Mouse (Mus musculus) embryonic facial prominence, embryonic 14.5 days (tissue): ENCODE results near the gene Cbfa2t2. TPM values are rescaled to one million over a fixed set of nuclear protein-coding genes. Genes with fewer than 3 reads are reported as not detected.

Experiments used
- ATAC-seq: fragments of 200-750 bp; cut with Nextera tagmentation; 2 replicates; pipeline ENCODE4 v1.8.0; 2017; ENCODE audit warnings: low read depth, moderate number of reproducible peaks, moderate TSS enrichment
- DNase-seq: peaks from one replicate; pipeline ENCODE4 v3.0.0-alpha.2; 2015; ENCODE audit warnings: low spot score
- H3K27ac ChIP-seq: fragments of 300-500 bp; sonication (generic); replicated peaks from 2 replicates; pipeline ENCODE4 v1.5.1; 2014; ENCODE audit warnings: low read depth, mild to moderate bottlenecking, low read length, moderate library complexity
- H3K27me3 ChIP-seq: fragments of 300-500 bp; sonication (generic); replicated peaks from 2 replicates; pipeline ENCODE4 v1.6.1; 2014; ENCODE audit warnings: low read length; ENCODE audit not compliant: control insufficient read depth, insufficient read depth
- H3K36me3 ChIP-seq: fragments of 300-500 bp; sonication (generic); 2 replicates; pipeline ENCODE4 v1.6.1; 2014; ENCODE audit warnings: low read length, mixed read lengths; ENCODE audit not compliant: control insufficient read depth, insufficient read depth
- H3K4me1 ChIP-seq: fragments of 300-500 bp; sonication (generic); 2 replicates; pipeline ENCODE4 v1.6.1; 2014; ENCODE audit warnings: antibody characterized with exemption, low read length; ENCODE audit not compliant: control insufficient read depth, insufficient read depth
- H3K4me2 ChIP-seq: fragments of 300-500 bp; sonication (generic); 2 replicates; pipeline ENCODE4 v1.6.1; 2014; ENCODE audit warnings: low read depth, mild to moderate bottlenecking, low read length, moderate library complexity, mixed read lengths
- H3K4me3 ChIP-seq: fragments of 300-500 bp; sonication (generic); 2 replicates; pipeline ENCODE4 v1.5.1; 2014; ENCODE audit warnings: low read depth, mild to moderate bottlenecking, low read length
- H3K9ac ChIP-seq: fragments of 300-500 bp; sonication (generic); 2 replicates; pipeline ENCODE4 v1.6.1; 2014; ENCODE audit warnings: low read depth, mild to moderate bottlenecking, low read length, moderate library complexity, mixed read lengths
- H3K9me3 ChIP-seq: fragments of 300-500 bp; sonication (generic); 2 replicates; pipeline ENCODE4 v1.6.1; 2016; ENCODE audit warnings: low read length; ENCODE audit not compliant: control insufficient read depth
- WGBS: fragments of 180-500 bp; shearing (Covaris S2); extraction: QIAGEN DNeasy Blood & Tissue Kit; methylation state at CpG from one replicate; pipeline ENCODE4 v1.1.7; 2014; 5-methylcytosine and 5-hydroxymethylcytosine counted together
- polyA plus RNA-seq: library from polyadenylated mRNA; unstranded; fragments of >200 nt; fragmentation: Nextera tagmentation; extraction: Ambion mirVana; gene quantifications from 2 replicates; pipeline ENCODE4 v1.2.1, GENCODE M21; 2014

Gene Cbfa2t2
- polyA plus RNA-seq, 1 experiment from 2014 or later: 31.5 TPM

DNA sequence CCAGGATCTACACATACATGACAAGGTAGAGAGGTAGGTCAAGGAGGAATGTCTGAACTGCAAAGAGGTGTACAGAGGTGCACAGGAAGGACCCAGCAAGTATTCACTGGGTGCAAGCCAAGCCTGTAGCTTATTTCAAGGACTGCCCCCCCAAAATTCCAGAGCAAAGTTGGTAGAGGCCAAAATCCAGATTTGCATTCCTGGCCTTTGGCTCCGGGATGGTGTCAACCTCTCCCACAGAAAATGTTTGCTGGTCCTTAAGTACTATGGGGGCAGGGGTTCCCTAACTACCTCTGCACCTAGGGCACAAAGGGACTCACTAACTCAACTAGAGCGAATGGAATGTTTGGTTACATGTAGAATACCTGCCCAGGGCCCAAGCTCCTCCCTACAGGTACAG, 131.5 kb downstream of the Cbfa2t2 start:
- Histone ChIP-seq H3K27ac (peak overlapping the region; percentile 92), H3K4me2 (peak overlapping the region; percentile 75), H3K9ac (peak overlapping the region; percentile 85), H3K9me3 (no peaks in the 10 kb centered on the region), H3K36me3 (peaks cover 17% of the 10 kb centered on the region; the same call in 1 of the 2 replicates), H3K4me1 (peaks cover 32% of the 10 kb centered on the region), H3K4me3 (peak overlapping the region; percentile 85), H3K27me3 (no peaks in the 10 kb centered on the region)
- WGBS: 73% methylated on average over 2 of the region's 2 CpGs
- ATAC-seq (no peak), DNase-seq (no peak)

DNA sequence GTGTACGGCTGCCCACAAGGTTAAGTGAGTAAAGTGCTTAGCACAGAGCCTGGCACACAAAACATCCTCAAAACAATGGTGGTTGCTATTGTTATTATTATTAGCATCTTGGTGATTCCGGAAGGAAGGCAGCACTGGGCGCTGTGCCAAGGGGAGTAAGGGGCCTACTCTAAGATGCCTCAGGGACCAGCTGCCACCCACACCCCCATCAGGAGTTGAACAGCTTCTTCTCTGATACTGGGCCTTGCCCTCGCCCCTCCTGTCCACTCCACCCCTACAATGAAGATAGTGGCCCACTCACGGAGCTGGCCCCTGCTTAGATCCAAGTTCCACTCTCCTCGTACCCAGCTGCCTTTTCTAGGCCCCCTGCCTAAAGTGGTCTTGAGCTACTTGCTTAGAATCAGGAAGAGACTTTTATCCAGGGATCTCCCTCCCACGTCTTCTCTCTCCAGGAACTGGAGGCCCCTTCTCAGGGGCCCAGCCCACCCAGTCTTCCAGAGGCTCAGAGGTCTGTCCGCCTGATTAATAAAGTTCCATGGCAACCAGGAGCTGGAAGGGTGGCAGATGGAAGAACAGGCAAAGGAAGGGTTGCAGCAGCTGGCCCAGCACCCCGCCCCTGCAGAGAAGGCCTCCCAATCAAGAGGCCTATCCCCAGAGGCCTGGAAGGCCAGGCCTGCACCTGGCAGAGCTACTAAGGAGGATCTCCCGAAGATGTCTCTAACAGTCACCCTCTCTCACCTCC, 132.2 kb downstream of the Cbfa2t2 start:
- H3K36me3 ChIP-seq: peaks cover 10% of the 10 kb centered on the region; the same call in 1 of the 2 replicates
- ATAC-seq: peak; percentile 6
- H3K4me1 ChIP-seq: peaks cover 32% of the 10 kb centered on the region
- peak overlapping the region; percentile 85 for H3K9ac ChIP-seq
- H3K27me3 ChIP-seq: no peaks in the 10 kb centered on the region
- H3K4me2 ChIP-seq: peak overlapping the region; percentile 75
- H3K4me3 ChIP-seq: peak overlapping the region; percentile 85
- no peaks in the 10 kb centered on the region for H3K9me3 ChIP-seq
- peak; percentile 64 for DNase-seq
- peak overlapping the region; percentile 92 for H3K27ac ChIP-seq
- 18% methylated on average over 10 of the region's 10 CpGs for WGBS

DNA sequence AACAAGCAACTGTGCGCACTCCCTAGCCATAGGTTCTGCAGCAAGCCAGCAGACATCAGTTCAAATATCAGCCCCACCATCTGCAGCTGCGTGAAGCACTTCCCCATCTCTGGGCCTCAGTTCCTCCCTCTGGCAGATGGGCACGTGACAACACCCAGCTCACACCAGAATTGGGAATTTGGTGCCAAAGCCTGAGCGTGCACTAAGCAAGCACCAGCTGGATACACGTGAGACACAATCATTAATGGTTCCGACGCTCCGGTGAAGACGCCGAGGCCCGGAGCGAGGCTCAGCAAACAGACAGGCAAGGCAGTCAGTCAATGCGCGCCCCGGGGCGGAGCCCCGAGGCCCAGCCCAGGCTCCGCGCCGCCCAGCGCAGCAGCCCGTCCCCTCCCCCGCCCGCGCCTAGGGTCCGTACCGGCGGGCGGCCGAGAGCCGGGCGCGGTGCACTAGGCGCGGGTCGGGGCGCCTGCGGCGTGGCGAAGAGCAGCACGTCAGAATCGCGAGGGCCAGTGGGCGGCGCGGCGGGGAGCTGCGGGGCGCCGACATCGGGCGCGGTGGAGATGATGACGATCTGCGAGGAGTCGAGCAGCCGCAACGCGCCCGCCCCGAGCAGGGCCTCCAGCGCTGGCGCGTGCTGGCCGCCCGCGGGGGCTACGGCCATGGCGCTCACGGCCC, 132.9 kb downstream of the Cbfa2t2 start:
- Histone ChIP-seq H3K27me3 (no peaks in the 10 kb centered on the region), H3K9me3 (no peaks in the 10 kb centered on the region), H3K4me3 (peak overlapping the region; percentile 85), H3K27ac (peak overlapping the region; percentile 92), H3K9ac (peak overlapping the region; percentile 85), H3K36me3 (0 out of 2 replicates have a peak, but pooled peaks cover 3% of the 10 kb centered on the region), H3K4me1 (peaks cover 32% of the 10 kb centered on the region), H3K4me2 (peak overlapping the region; percentile 75)
- ATAC-seq: peak; percentile 73
- WGBS: 2% methylated on average over 13 of the region's 70 CpGs
- peak; percentile 78 for DNase-seq

GRCm38 (mm10) chr2:154569836-154570286, 133.6 kb downstream of the Cbfa2t2 start, which contains the start of gene E2f1:
Gene E2f1 (minus strand): TSS chr2:154569892.
- Histone ChIP-seq H3K9me3 (no peaks in the 10 kb centered on the region), H3K9ac (peak within 1 kb of the TSS; percentile 85), H3K36me3 (no peaks in the 10 kb centered on the region), H3K4me3 (peak within 1 kb of the TSS; percentile 85), H3K4me2 (peak within 1 kb of the TSS; percentile 75), H3K27ac (peak within 1 kb of the TSS; percentile 92), H3K4me1 (peaks cover 32% of the 10 kb centered on the region), H3K27me3 (no peaks in the 10 kb centered on the region)
- peak; percentile 98 for DNase-seq
- peak; percentile 98 for ATAC-seq
- WGBS: 0% methylated on average over 12 of the region's 44 CpGs

DNA sequence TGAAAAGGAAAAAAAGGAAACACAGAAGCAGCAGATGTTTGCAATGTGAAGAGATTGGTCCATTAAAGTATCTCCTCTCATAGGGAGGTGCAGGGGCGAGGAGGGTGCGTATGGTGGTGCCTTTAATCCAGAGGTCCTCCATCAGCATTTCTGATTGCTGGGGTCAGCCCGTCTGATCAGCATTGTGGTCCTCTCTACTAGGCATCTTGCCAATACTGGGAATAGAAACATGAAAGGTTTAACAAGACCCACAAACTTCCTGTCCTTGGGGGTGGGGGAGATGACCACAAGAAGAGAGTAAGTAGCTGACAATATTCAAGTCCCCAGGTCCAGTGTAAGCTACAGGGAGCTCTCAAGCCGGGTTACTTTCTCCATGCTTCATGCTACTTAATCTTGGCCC, 134.4 kb downstream of the Cbfa2t2 start:
- Histone ChIP-seq H3K4me1 (peaks cover 32% of the 10 kb centered on the region), H3K36me3 (no peaks in the 10 kb centered on the region), H3K9me3 (no peaks in the 10 kb centered on the region), H3K27me3 (no peaks in the 10 kb centered on the region), H3K4me2 (peak overlapping the region; percentile 75), H3K27ac (no peak overlapping the region), H3K4me3 (no peak overlapping the region), H3K9ac (no peak overlapping the region)
- 64% methylated on average over 4 of the region's 4 CpGs for WGBS
- ATAC-seq (no peak), DNase-seq (no peak)

DNA sequence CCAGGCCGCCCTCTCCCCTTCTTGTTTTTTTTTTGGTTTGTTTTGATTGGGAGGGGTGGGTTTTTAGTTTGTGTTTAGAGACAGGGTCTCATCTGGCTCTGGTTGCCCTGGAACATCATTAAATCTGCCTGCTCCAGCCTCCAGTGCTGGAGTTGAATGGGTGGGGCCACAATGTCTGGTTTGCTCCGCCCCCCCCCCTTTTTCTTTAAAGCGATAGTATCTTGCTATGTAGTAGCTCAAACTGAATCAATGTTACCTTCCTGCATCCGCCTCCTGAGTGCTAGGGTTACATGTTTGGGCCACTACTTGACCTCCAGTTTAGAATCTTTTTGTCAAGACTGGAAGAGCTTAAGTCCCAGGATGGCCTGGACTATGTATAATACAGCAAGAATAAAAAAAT, 135.0 kb downstream of the Cbfa2t2 start:
- H3K9me3 ChIP-seq: no peaks in the 10 kb centered on the region
- no peaks in the 10 kb centered on the region for H3K27me3 ChIP-seq
- H3K36me3 ChIP-seq: no peaks in the 10 kb centered on the region
- no peak overlapping the region for H3K4me2 ChIP-seq
- no peak overlapping the region for H3K27ac ChIP-seq
- no peak overlapping the region for H3K4me3 ChIP-seq
- DNase-seq (no peak), ATAC-seq (no peak)
- H3K9ac ChIP-seq: no peak overlapping the region
- peaks cover 32% of the 10 kb centered on the region for H3K4me1 ChIP-seq
- WGBS: 86% methylated on average over 4 of the region's 4 CpGs

- Histone ChIP-seq H3K27ac (0 out of 2 replicates have a peak overlapping the region, but pooled peaks have one; percentile 29), H3K9me3 (no peaks in the 10 kb centered on the region), H3K36me3 (no peaks in the 10 kb centered on the region), H3K27me3 (no peaks in the 10 kb centered on the region), H3K4me1 (peaks cover 30% of the 10 kb centered on the region), H3K9ac (no peak overlapping the region), H3K4me2 (no peak overlapping the region), H3K4me3 (no peak overlapping the region)
- ATAC-seq (no peak), DNase-seq (no peak)
- 56% methylated on average over 8 of the region's 8 CpGs for WGBS
Measured at GRCm38 (mm10) chr2:154571976-154572375, 135.7 kb downstream of the Cbfa2t2 start.

DNA sequence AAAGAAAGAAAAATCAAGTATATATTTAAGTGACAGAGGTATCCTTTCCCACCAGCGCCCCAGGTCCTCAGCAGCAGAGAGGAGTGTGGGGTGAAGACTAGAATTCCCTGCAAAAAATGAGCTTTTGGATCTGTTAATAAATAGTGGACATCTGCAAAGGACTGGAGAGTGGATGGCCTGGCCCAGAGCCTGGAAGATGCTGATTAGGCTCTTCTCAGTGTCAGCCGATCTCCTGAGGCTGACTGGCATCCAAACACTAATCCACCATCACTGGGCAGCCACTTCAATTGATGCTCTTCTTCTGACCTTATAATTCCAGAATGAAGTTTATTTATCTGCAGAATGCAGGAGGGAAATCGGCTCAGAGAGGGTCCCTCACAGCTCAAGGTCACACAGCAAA, 136.7 kb downstream of the Cbfa2t2 start:
- WGBS: 75% methylated on average over 3 of the region's 3 CpGs
- H3K4me2 ChIP-seq: no peak overlapping the region
- H3K4me1 ChIP-seq: peaks cover 22% of the 10 kb centered on the region
- no peaks in the 10 kb centered on the region for H3K36me3 ChIP-seq
- no peak overlapping the region for H3K27ac ChIP-seq
- ATAC-seq (no peak), DNase-seq (no peak)
- H3K4me3 ChIP-seq: no peak overlapping the region
- no peak overlapping the region for H3K9ac ChIP-seq
- no peaks in the 10 kb centered on the region for H3K9me3 ChIP-seq
- no peaks in the 10 kb centered on the region for H3K27me3 ChIP-seq
